Mouse (Mus musculus): ENCODE results near the gene Alg14. TPM values are rescaled to one million over a fixed set of nuclear protein-coding genes. Genes with fewer than 3 reads are reported as not detected.

Gene Alg14
- polyA plus RNA-seq, 1 experiment: 4.2 TPM

DNA sequence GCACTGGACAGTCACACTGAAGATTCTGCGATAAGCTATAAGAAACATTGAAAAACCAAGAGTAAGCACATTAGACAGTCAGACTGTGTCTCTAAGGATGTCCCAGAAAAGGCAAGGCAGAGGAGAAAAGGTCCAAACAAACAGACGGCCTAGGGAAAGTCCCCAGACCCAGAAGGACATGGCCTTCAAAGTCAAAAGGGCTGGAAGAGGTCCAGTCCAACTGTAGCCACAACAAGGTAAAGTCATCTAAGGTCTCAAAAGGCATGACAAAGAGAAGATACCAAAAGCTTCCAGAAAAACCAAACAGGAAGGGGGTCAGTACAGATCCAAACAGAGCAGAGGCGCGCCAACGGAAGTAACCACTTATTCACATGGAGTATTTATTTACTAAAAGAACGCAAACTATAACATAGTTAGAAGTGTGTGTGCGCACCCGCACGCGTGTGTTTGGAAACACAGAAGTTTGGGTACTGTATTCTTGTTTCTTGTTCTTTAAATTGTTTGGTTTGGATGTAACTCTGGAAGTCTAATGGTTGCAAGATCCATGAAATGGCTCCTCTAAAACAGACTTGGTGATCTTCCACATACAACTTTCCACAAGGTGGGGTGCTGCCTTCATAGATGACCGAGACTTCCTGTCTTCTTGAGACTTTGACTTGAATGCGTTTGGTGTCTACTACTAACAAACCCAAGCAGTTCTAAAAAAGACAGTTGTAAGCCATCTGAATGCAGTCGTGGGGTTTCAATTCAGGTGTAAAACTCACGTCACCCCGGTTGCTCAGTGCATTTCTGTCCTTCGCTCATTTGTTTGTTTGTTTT is 18.5 kb downstream of the Alg14 start:
- TF ChIP-seq GATA1 (IDR thresholded peaks at IDR 0.05; ENCODE audit: low read length): no peak

DNA sequence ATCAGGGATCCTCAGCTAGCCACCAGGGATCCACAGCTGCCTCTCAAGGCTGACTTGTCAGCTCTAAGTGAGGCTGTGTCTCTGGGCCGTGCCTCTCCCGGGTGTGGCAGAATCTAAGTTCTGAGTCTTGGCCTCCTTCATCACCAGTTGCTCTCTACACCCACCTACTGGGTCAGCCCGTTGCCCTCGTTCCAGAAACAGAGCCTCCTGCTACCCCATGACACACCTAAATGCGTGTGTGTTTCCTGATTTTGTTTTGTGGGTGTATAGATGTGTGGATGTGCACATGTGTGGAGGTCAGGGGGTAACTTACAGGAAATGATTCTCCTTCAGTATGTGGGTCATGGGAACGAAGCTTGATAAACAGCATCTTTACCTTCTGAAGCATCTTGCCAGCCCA is 20.9 kb downstream of the Alg14 start:
- TF ChIP-seq GATA1 (IDR thresholded peaks at IDR 0.05; ENCODE audit: low read length): no peak

DNA sequence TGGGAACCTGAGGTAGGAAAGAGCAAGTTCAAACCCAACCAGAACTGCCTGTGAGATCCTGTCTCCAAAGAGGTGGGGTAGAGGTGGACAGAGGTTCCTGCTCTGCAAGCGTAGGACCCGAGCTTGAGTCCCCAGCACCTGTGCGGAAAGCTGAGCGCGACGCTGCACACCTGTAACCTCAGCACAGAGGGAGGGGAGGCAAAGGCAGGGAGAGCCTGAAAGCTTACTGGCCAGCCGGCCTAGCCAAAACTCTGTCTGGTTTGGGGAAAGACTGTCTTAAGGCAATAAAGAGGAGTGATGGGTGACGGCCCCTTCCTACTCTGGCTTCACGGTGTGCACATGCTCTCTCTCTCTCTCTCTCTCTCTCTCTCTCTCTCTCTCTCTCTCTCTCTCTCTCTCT is 21.4 kb downstream of the Alg14 start:
- no peak for TF ChIP-seq GATA1 (IDR thresholded peaks at IDR 0.05; ENCODE audit: low read length)

DNA sequence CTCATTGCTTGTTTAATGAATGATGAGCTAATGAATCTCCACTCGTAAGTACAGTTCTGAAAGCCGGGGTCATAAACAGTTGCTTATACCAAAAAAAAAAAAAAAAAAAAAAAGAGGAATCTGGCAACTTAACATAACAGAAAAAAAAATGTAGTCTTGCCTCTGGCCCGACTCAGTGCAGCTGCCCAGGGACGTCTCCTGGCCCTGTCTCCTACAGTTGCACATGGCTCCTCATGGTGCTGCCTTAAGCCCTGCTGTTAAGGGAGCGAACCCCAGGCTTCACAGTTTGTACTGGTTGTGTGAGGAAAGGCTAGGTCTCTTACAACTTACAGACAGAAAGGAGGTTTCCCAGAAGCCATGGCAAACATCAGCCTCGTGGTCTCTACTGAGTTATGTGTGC is 22.6 kb downstream of the Alg14 start:
- no peak for TF ChIP-seq GATA1 (IDR thresholded peaks at IDR 0.05; ENCODE audit: low read length)

DNA sequence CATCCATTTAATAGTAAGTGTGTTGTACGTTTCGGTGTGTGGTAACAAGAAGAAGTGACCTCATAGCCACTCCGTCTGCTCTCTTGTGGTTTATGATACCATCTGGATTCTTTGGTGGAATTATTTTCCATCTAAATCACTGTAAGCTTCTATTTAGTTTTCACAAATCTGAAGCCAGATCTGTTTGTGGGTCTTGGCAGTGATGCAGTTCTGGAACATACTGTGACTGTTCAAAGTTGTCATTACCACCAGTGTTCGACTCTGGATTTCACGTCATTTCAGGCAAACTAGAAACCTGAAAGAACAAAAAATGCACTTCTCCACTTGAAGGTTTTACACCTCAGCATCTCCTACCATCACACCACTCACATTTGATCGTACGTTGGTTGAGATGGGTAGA is 23.9 kb downstream of the Alg14 start:
- TF ChIP-seq GATA1 (IDR thresholded peaks at IDR 0.05; ENCODE audit: low read length): no peak

DNA sequence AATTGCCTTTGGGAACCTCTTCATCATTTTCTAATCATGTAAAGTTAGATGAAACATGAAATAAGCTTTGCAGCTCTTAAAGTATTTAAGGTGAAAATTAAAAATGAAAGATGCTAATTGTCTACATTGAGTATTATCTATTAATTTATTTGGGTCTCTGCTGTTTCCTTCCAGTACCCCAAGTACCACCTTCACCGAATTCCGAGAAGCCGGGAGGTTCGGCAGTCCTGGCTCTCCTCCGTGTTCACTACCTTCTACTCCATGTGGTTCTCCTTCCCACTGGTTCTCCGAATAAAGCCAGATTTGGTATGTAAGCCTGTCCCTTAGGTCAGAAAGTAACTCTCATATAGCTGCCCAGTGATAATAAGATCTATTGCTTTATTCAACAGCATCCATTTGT is 28.3 kb downstream of the Alg14 start:
- no peak for TF ChIP-seq GATA1 (IDR thresholded peaks at IDR 0.05; ENCODE audit: low read length)

DNA sequence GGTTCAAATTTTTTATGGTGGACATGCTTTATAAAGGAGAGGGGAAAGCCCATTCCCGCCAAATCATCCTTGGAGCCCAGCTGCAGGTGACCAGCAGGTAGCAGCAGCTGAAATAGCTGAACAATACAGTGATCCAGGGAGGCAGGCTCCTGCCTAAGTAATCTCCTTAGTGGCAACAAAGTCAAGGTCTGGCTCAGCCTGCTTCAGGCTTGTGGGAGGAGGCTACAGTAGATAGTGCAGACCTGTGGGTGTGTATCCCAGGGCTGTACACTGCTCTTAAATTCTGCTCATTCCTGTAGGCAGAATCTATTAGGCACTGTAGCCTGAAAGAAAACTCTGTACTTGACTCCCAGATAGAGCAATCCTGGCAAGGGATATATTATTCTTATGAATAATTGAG is 29.3 kb downstream of the Alg14 start:
- no peak for TF ChIP-seq GATA1 (IDR thresholded peaks at IDR 0.05; ENCODE audit: low read length)

DNA sequence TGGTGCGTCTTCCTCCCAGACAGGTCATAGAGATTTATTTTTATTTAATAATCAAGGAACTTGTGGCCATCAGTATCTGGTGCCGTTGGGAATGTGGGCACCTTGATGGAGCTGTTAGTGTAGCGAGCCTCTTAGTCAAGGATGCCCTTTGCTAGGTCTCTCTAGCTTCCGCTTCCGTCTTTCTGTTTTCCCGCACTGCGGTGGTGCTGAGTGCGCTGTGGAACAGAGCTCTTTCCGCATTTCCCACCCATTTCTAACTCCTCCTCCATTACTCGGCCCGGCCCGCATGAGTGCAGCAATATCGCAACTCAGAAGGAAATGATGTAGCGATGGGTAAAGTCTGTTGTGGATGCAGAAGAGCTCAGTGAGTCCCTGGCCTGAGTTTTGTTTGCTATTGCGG is 31.8 kb downstream of the Alg14 start:
- no peak for TF ChIP-seq GATA1 (IDR thresholded peaks at IDR 0.05; ENCODE audit: low read length)

DNA sequence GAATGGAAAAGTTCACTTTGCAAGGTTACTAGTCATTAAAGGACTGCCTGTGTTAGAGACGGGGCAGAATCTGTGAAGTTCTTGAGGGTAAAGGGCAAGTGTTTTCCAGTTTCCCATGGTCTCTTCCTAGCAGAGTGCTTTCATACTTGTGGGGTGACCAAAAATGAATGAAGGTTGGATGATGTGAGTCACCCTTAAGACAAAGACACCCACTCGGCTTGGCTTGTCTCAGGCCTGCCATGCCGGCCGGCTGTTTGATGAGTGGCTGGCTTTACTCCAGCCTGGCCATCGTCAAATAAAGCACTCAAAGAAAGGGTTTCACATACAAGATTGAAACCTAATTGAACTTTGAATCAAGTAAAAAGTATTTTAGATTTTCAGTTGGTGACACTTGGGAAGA is 35.8 kb downstream of the Alg14 start:
- TF ChIP-seq GATA1 (IDR thresholded peaks at IDR 0.05; ENCODE audit: low read length): no peak

DNA sequence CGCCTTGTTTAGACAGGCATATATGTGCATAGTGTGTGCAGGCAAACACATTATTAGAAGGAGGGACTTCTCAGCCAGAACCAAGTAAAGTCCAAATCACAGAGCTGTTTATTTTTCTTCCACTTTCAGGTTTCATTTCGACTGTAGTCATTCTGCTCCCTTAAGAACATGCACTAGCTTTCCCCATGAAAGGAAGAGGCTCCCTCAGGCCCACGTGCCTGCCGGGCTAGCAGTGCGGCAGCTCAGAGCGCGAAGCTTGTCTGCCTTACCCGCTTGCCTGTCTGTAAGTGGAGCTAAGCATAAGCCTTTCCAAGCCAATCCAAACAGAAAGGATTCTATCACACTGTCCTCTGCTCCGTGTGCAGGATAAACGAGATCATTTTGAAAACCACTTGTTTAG is 38.1 kb downstream of the Alg14 start:
- TF ChIP-seq GATA1 (IDR thresholded peaks at IDR 0.05; ENCODE audit: low read length): no peak

DNA sequence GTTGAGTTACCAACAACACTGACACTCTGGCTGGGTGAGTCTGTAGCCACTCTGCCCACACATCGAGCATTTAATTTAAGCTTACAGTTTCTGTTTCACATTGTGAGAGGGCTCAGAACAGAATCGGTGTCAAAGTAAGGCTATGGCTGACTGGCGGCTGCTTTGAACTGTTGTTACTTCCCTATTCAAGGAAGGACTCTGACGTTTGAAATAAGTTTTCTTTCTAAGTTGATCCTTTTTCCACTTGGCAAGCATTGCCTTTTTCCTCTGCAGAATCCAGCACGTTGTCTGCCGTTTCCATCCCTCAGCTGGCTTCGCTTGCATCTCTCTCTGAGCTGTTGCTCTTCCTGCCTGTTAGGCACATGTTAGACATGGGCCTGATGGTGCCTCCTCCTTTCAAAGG is 38.7 kb downstream of the Alg14 start:
- no peak for TF ChIP-seq GATA1 (IDR thresholded peaks at IDR 0.05; ENCODE audit: low read length)

DNA sequence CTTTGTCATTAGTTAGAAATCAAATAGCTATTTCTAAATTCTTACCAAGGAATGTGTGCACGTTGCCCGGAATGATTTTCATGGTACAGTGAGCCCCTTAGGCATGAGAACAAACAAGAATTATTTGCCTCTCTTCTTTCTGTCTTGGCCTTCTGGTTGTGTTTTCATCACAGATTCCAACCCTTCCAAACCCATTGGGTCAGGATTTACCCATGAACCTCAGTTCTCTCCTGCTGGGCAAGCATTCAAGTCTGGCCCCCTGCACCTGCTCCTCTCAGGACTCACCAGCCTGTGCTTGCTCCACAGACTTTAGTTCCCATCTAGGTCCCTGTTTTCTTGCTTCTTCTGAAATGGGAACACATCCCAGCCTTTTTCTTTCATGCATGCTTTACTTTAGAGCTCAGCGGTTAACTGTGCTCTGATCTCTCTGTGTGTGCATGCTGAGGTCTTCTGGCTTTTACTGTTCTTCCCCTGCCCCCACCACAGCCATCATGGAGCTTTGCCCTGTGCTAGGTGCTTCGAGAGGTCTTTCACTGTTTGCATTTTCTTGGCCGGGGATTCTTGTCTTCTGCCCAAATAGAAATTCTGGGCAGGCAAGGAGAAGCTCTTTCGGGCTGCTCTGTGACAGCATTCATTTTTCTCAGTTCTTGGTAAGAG is 44.8 kb downstream of the Alg14 start:
- no peak for TF ChIP-seq GATA1 (IDR thresholded peaks at IDR 0.05; ENCODE audit: low read length)

DNA sequence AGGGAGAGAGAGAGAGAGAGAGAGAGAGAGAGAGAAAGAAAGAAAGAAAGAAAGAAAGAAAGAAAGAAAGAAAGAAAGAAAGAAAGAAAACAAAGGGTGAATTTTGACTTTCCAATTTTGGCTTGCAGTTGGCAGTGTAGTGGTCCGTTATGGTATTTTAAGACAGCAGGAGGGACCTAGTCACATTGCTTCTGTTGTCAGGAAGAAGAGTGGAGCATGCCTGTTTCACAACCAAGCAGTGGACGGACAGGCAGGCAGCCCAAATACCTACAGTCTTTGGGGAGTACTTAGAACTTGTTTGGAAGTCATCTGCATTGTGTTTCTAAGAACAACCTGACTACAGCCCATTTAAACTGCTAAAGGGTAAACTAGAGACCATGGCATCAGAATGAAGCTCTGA is 47.1 kb downstream of the Alg14 start:
- TF ChIP-seq GATA1 (IDR thresholded peaks at IDR 0.05; ENCODE audit: low read length): no peak

DNA sequence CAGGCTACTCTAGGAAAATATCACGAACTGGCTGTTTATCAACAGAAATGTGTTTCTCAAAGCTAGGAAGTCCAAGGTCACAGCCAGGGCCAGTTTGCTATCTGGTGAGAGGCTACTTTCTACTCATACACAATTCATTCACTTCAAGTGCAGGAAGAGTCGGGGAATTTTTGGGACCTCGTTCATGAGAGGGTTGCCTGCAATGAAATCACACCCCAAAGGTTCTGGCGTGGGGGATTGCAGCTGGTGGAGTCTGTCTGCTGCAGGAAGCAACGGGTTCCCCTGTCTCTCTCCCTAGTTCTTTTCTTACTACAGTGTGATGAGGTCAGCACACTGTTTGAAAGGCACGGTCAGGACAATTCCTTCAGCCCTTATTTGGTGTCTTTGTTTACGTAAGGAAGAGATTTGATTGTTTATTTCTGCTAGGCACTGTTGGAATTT is 48.8 kb downstream of the Alg14 start:
- TF ChIP-seq GATA1 (IDR thresholded peaks at IDR 0.05; ENCODE audit: low read length): no peak

DNA sequence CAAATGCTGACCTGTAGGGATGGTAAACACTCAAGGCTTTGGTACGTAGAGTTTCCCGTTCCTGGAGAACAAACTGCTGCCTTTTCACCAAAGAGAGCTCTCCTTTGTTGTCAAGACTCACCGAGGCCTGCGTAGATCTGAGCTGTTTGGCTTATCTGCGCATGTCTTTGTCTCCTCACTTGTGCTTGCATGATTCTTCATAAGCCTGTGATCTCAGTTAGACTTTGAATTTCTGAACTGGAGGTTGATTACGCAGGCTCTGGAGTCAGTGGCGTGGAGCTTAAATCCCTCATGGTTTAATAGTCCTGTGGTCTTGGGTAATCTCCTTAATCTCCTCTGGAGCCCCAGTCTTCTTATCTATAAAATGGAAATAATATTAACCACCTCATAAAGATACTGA is 51.7 kb downstream of the Alg14 start:
- TF ChIP-seq GATA1 (IDR thresholded peaks at IDR 0.05; ENCODE audit: low read length): no peak

DNA sequence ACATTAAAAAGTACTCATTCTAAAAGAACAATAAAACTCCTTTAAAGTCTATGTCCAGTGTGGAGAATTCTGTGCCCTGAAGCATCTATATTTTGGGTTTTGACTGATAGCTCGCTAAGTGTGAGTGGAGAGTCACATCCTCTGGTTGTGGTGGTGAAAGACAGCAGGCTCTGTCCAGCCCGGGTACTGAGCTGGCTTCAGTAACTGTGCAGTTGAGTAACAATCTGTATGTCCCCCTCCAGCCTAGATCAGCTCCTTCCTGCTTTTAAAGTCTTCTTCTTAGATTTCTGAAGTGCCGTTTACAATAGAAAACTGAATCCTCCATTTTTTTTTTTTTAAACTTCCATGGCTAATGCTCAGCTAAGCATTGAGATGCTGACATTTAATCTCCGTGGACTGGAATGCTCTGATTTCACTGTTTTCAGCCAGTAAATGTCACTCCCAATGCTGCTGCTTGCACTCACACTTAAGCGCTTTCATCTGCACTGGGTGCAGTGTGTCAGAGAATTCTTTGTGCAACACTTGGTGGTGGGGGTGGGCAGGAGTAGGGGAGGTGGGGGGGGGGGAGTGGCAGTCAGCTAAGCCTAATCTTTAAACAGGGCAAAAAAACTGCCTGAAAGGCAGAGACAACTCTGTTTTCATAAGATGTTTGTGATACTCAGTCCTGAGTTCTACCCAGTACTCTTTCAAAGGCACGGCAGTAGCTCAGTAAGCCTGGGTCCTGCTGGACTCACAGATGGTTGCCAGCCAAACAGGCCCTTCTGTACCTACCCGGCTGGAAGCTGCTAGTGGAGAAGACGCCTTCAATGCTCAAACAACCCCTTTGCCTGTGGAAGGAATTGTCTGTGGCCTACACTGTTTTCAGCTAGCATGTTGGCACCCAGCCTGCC is 52.7 kb downstream of the Alg14 start:
- no peak for TF ChIP-seq GATA1 (IDR thresholded peaks at IDR 0.05; ENCODE audit: low read length)
